Mouse (Mus musculus) cerebellum, adult 2 months (tissue): ENCODE results near the gene Spata7.

Source experiments
- CTCF ChIP-seq: fragments of 200-500 bp; IDR thresholded peaks from 2 replicates; pipeline ENCODE4 v1.5.1; 2011; ENCODE audit warnings: low read depth, mild to moderate bottlenecking, control low read depth, low read length, moderate library complexity, borderline replicate concordance; ENCODE audit not compliant: insufficient read depth
- POLR2A ChIP-seq: fragments of 200-500 bp; IDR thresholded peaks from 2 replicates; pipeline ENCODE4 v1.6.1; 2011; ENCODE audit warnings: low read length, control low read depth, borderline replicate concordance; ENCODE audit not compliant: insufficient read depth

GRCm38 (mm10) chr12:98703554-98703953, 75.6 kb downstream of the Spata7 start:
- TF ChIP-seq CTCF (no peak), POLR2A (no peak)
